Mouse (Mus musculus) CH12.LX (cell line): Measurements from ENCODE around the gene Krtap10-4. TPM values are rescaled to one million over a fixed set of nuclear protein-coding genes. Genes with fewer than 3 reads are reported as not detected.

Source experiments
- DNase-seq: peaks from one replicate; pipeline ENCODE4 v3.0.0-alpha.2; 2013; ENCODE audit errors: extremely low read depth
- H3K27ac ChIP-seq: 2 replicates; pipeline ENCODE4 v1.5.1; 2012; ENCODE audit warnings: low read depth, mild to moderate bottlenecking, control low read depth, moderate library complexity; ENCODE audit not compliant: insufficient read depth
- H3K27me3 ChIP-seq: replicated peaks from 2 replicates; pipeline ENCODE3; 2012; ENCODE audit warnings: inconsistent platforms
- H3K36me3 ChIP-seq, 2 experiments: replicated peaks in 1 of 2; 2 replicates each; pipeline versions ENCODE3 to v1.6.1; 2012; ENCODE audit warnings: inconsistent platforms in 1 of 2, low read length in 1 of 2, mild to moderate bottlenecking in 1 of 2, mixed read lengths in 1 of 2, moderate library complexity in 1 of 2; ENCODE audit not compliant: control insufficient read depth in 1 of 2, insufficient read depth in 1 of 2
- H3K4me1 ChIP-seq, 2 experiments: 2 replicates each; pipeline ENCODE4 v1.6.1; 2012; ENCODE audit warnings: inconsistent platforms in 1 of 2, moderate library complexity in 1 of 2; ENCODE audit not compliant: insufficient read depth in 2 of 2, control insufficient read depth in 1 of 2
- H3K4me2 ChIP-seq: 2 replicates; pipeline ENCODE4 v1.6.1; 2012; ENCODE audit warnings: low read depth, mild to moderate bottlenecking, control low read depth; ENCODE audit not compliant: poor library complexity, insufficient read depth, severe bottlenecking
- H3K4me3 ChIP-seq, 3 experiments: fragments of 150-350 bp in 1 of 3; sonication (generic) in 1 of 3; replicated peaks in 1 of 3; 2 replicates each; pipeline versions ENCODE3 to v1.5.1; 2011 to 2012; ENCODE audit warnings: low read depth in 2 of 3, low read length in 2 of 3, mild to moderate bottlenecking in 2 of 3, moderate library complexity in 2 of 3, control low read depth in 1 of 3, improper control_type of control experiment in 1 of 3, inconsistent platforms in 1 of 3, mixed read lengths in 1 of 3; ENCODE audit not compliant: poor library complexity in 1 of 3
- H3K79me2 ChIP-seq: replicated peaks from 2 replicates; pipeline ENCODE4 v1.6.1; 2012; ENCODE audit warnings: mild to moderate bottlenecking, moderate library complexity; ENCODE audit not compliant: control insufficient read depth, poor library complexity, insufficient read depth, severe bottlenecking; ENCODE audit errors: extremely low read depth
- H3K9ac ChIP-seq: 2 replicates; pipeline ENCODE4 v1.6.1; 2012; ENCODE audit warnings: low read depth, mild to moderate bottlenecking, control low read depth, moderate library complexity; ENCODE audit not compliant: insufficient read depth
- H3K9me3 ChIP-seq: replicated peaks from 2 replicates; pipeline ENCODE3; 2012; ENCODE audit warnings: low read length, inconsistent platforms, mixed read lengths
- BHLHE40 ChIP-seq: IDR thresholded peaks from 2 replicates; pipeline ENCODE4 v1.6.1; 2011; ENCODE audit warnings: mild to moderate bottlenecking, low read depth, low read length, improper control_type of control experiment
- E2F4 ChIP-seq: IDR thresholded peaks from 2 replicates; pipeline ENCODE4 v1.6.1; 2011; ENCODE audit warnings: low read depth, low read length, improper control_type of control experiment; ENCODE audit not compliant: insufficient replicate concordance
- EP300 ChIP-seq: IDR thresholded peaks from 2 replicates; pipeline ENCODE4 v1.6.1; 2011; ENCODE audit warnings: low read length, improper control_type of control experiment
- IRF4 ChIP-seq: IDR thresholded peaks from 2 replicates; pipeline ENCODE4 v1.6.1; 2014; ENCODE audit warnings: low read depth, mild to moderate bottlenecking, inconsistent platforms, low read length, improper control_type of control experiment
- JUN ChIP-seq: IDR thresholded peaks from 2 replicates; pipeline ENCODE4 v1.6.1; 2011; ENCODE audit warnings: low read depth, mild to moderate bottlenecking, low read length, improper control_type of control experiment, moderate library complexity; ENCODE audit not compliant: insufficient read depth
- JUND ChIP-seq: conservative IDR thresholded peaks from 2 replicates; pipeline ENCODE4 v1.6.1; 2011; ENCODE audit warnings: low read depth, low read length, improper control_type of control experiment
- KAT2A ChIP-seq: IDR thresholded peaks from 2 replicates; pipeline ENCODE4 v1.6.1; 2012; ENCODE audit warnings: low read length, improper control_type of control experiment, inconsistent platforms; ENCODE audit not compliant: insufficient replicate concordance
- MAX ChIP-seq: IDR thresholded peaks from 2 replicates; pipeline ENCODE4 v1.6.1; 2011; ENCODE audit warnings: low read length, improper control_type of control experiment
- MEF2A ChIP-seq: IDR thresholded peaks from 2 replicates; pipeline ENCODE4 v1.6.1; 2014; ENCODE audit warnings: low read depth, mild to moderate bottlenecking, inconsistent platforms, low read length, improper control_type of control experiment, borderline replicate concordance
- NRF1 ChIP-seq: IDR thresholded peaks from 2 replicates; pipeline ENCODE4 v1.6.1; 2014; ENCODE audit warnings: low read depth, mild to moderate bottlenecking, inconsistent platforms, low read length, improper control_type of control experiment, moderate library complexity
- PAX5 ChIP-seq: IDR thresholded peaks from 2 replicates; pipeline ENCODE4 v1.6.1; 2012; ENCODE audit warnings: low read length, inconsistent platforms, mixed read lengths
- SMC3 ChIP-seq: IDR thresholded peaks from 2 replicates; pipeline ENCODE4 v1.6.1; 2011; ENCODE audit warnings: low read depth, low read length, improper control_type of control experiment
- USF1 ChIP-seq: IDR thresholded peaks from 2 replicates; pipeline ENCODE4 v1.6.1; 2014; ENCODE audit warnings: low read depth, mild to moderate bottlenecking, inconsistent platforms, low read length, improper control_type of control experiment
- ZMIZ1 ChIP-seq: IDR thresholded peaks from 2 replicates; pipeline ENCODE4 v1.6.1; 2012; ENCODE audit warnings: low read depth, mild to moderate bottlenecking, inconsistent platforms, low read length, improper control_type of control experiment
- dilution Hi-C: fragments of 300-500 bp; cut with MboI; formaldehyde crosslinking; loops from 2 replicates; pipeline ENCODE4 v1.14.3; 2020; ENCODE audit warnings: low sequenced_read_pairs; ENCODE audit not compliant: extremely low pct_unique_long_range_greater_than_20kb, extremely low pct_ligation_motif_present
- in situ Hi-C: fragments of 300-500 bp; cut with MboI; formaldehyde crosslinking; loops from 3 replicates; pipeline ENCODE4 v1.14.3; 2019; ENCODE audit warnings: low sequenced_read_pairs, low pct_ligation_motif_present, low pct_unique_long_range_greater_than_20kb, mixed read lengths
- polyA plus RNA-seq: library from polyadenylated mRNA; unstranded; fragments of >175 nt; gene quantifications from 2 replicates; pipeline ENCODE4 v1.2.1, GENCODE M21; 2012; ENCODE audit warnings: low read depth; ENCODE audit not compliant: insufficient read length
- total RNA-seq, 2 experiments: library from RNA; depleted of rRNA; stranded (reverse); fragments of 300-350 nt in 1 of 2; fragments of >200 nt in 1 of 2; gene quantifications; 2 replicates each; pipeline ENCODE4 v1.2.3; 2012 to 2014

Krtap10-4 gene
- total and polyA plus RNA-seq, 3 experiments = not detected

DNA sequence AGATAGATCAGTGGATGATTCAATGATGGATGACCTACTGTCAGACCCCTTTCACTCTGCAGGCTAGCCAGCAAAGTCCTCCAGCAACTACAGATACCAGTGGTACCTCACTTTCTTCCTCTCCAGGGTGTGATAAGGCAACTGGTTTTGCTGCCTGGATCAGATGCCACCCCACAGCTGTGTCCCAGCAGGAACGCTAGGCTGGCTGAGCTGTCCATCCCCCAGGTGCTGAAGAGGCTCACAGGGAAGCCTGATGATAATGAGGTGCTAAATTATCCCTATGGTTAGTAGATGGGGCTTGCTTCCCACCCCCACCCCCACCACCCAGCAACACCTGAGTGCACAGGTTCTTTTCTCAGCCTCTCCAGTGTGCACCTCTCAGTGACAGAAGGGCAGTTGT lies 40.7 kb upstream of the Krtap10-4 start:
- TF ChIP-seq KAT2A (no peak), JUN (no peak)
- no peak for DNase-seq
- no peak overlapping the region for H3K27ac ChIP-seq
- H3K4me2 ChIP-seq = no peak overlapping the region
- H3K9ac ChIP-seq = no peak overlapping the region
- H3K36me3 ChIP-seq = no peaks in the 10 kb centered on the region
- in situ Hi-C loops = no loop called here
- dilution Hi-C loops = no loop called here
- H3K4me3 ChIP-seq = no peak overlapping the region
- peaks cover 5 to 6% of the 10 kb centered on the region in 2 experiments for H3K4me1 ChIP-seq
- peaks cover 54% of the 10 kb centered on the region for H3K27me3 ChIP-seq
- H3K79me2 ChIP-seq = no peaks in the 10 kb centered on the region
- H3K9me3 ChIP-seq = peaks cover 5% of the 10 kb centered on the region

DNA sequence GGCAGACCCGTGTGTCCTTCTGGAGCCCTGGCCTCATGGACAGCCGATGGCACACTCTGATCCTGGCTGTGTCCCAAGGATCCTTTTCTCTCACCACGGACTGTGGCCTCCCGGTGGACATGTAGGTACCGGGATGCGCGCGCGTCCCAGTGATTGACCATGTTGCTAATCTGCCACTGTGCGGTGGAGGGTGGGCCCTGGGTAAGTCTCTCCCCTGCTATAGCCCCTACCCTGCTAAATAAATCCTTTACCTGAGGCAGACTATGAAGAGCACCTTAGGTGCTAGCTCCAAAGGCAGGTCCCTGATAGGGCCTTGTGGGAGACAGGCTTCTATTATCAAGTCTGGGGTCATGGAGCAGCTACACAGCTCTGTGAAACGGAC lies 37.9 kb upstream of the Krtap10-4 start:
- 0 out of 2 replicates have a peak overlapping the region, but pooled peaks have one; percentile 4 for H3K4me2 ChIP-seq
- no peak overlapping the region for H3K9ac ChIP-seq
- no peak for DNase-seq
- no peaks in the 10 kb centered on the region for H3K79me2 ChIP-seq
- H3K36me3 ChIP-seq = no peaks in the 10 kb centered on the region
- dilution Hi-C loops = no loop called here
- peaks cover 5% of the 10 kb centered on the region for H3K9me3 ChIP-seq
- TF ChIP-seq EP300 = no peak
- no peak for TF ChIP-seq IRF4
- no peak for TF ChIP-seq USF1
- TF ChIP-seq PAX5 = no peak
- TF ChIP-seq JUN = no peak
- no peak for TF ChIP-seq MEF2A
- TF ChIP-seq NRF1 = no peak
- no peak for TF ChIP-seq MAX
- no peak for TF ChIP-seq BHLHE40
- TF ChIP-seq E2F4 = no peak
- TF ChIP-seq SMC3 = no peak
- no peak for TF ChIP-seq ZMIZ1
- no peak for TF ChIP-seq JUND
- H3K4me1 ChIP-seq = peaks cover 5 to 6% of the 10 kb centered on the region in 2 experiments
- in situ Hi-C loops = no loop called here
- H3K27ac ChIP-seq = no peak overlapping the region
- peak overlapping the region in 1 of 3 experiments; percentile 16 for H3K4me3 ChIP-seq
- peaks cover 67% of the 10 kb centered on the region for H3K27me3 ChIP-seq
